Mouse (Mus musculus): ENCODE measurements around the gene Olfr282. TPM values are rescaled to one million over a fixed set of nuclear protein-coding genes. Genes with fewer than 3 reads are reported as not detected.

Olfr282 gene
- polyA plus RNA-seq, 1 experiment from 2014 or later: not detected

- Histone ChIP-seq H3K27ac (replicated peaks) (no peak overlapping the region), H3K27me3 (ENCODE audit: control insufficient read depth, insufficient read depth, low read length) (no peaks in the 10 kb centered on the region), H3K36me3 (ENCODE audit: control insufficient read depth, insufficient read depth, low read length) (no peaks in the 10 kb centered on the region), H3K4me2 (replicated peaks; ENCODE audit: low read depth) (no peak overlapping the region), H3K4me1 (replicated peaks; ENCODE audit: control insufficient read depth, insufficient read depth) (no peaks in the 10 kb centered on the region), H3K9ac (ENCODE audit: low read length) (no peak overlapping the region), H3K9me3 (ENCODE audit: control insufficient read depth, low read length) (no peaks in the 10 kb centered on the region), H3K4me3 (ENCODE audit: low read depth, low read length) (no peak overlapping the region)
- WGBS: 91% methylated on average over 8 of the region's 8 CpGs
- no peak for DNase-seq (ENCODE audit: low spot score)
- TF ChIP-seq EP300 (optimal IDR thresholded peaks at IDR 0.05): no peak
- TF ChIP-seq CTCF (IDR thresholded peaks at IDR 0.05; ENCODE audit: low read depth): no peak
- ATAC-seq (ENCODE audit: low FRiP score, low TSS enrichment): no peak
Measured at GRCm38 (mm10) chr15:98486433-98487021, 55.5 kb downstream of the Olfr282 start.

Other genes with a start within 250 kb of the Olfr282 start
- gene Olfr288, start 235.7 kb upstream of the Olfr282 start, polyA plus RNA-seq (2015; fragmentation: Nextera tagmentation; extraction: Ambion mirVana): not detected in 2 replicates
- not detected in 2 replicates for gene Gm44579, start 210.2 kb upstream of the Olfr282 start, polyA plus RNA-seq (2015; fragmentation: Nextera tagmentation; extraction: Ambion mirVana)
- gene Olfr287, start 210.2 kb upstream of the Olfr282 start, polyA plus RNA-seq (2015; fragmentation: Nextera tagmentation; extraction: Ambion mirVana): not detected in 2 replicates
- gene Olfr286, start 196.8 kb upstream of the Olfr282 start, polyA plus RNA-seq (2015; fragmentation: Nextera tagmentation; extraction: Ambion mirVana): not detected in 2 replicates
- gene H1fnt, start 173.9 kb upstream of the Olfr282 start, polyA plus RNA-seq (2015; fragmentation: Nextera tagmentation; extraction: Ambion mirVana): not detected in 2 replicates
- 0.22 and 0.30 TPM in 2 replicates for gene Zfp641, start 135.1 kb upstream of the Olfr282 start, polyA plus RNA-seq (2015; fragmentation: Nextera tagmentation; extraction: Ambion mirVana)
- not detected in 2 replicates for gene Olfr285, start 113.9 kb upstream of the Olfr282 start, polyA plus RNA-seq (2015; fragmentation: Nextera tagmentation; extraction: Ambion mirVana)
- gene Olfr284, start 90.2 kb upstream of the Olfr282 start, polyA plus RNA-seq (2015; fragmentation: Nextera tagmentation; extraction: Ambion mirVana): not detected in 2 replicates
- not detected in 2 replicates for gene Olfr283, start 50.3 kb upstream of the Olfr282 start, polyA plus RNA-seq (2015; fragmentation: Nextera tagmentation; extraction: Ambion mirVana)
- not detected in 2 replicates for gene Olfr281, start 21.4 kb downstream of the Olfr282 start, polyA plus RNA-seq (2015; fragmentation: Nextera tagmentation; extraction: Ambion mirVana)
- not detected in 2 replicates for gene OR5BS1P, start 38.7 kb downstream of the Olfr282 start, polyA plus RNA-seq (2015; fragmentation: Nextera tagmentation; extraction: Ambion mirVana)
- gene Lalba, start 51.5 kb downstream of the Olfr282 start, polyA plus RNA-seq (2015; fragmentation: Nextera tagmentation; extraction: Ambion mirVana): 0.42 and 0.70 TPM in 2 replicates
- not detected in 2 replicates for gene Olfr279, start 61.2 kb downstream of the Olfr282 start, polyA plus RNA-seq (2015; fragmentation: Nextera tagmentation; extraction: Ambion mirVana)
- 44.3 and 44.9 TPM in 2 replicates for gene Kansl2, start 103.0 kb downstream of the Olfr282 start, polyA plus RNA-seq (2015; fragmentation: Nextera tagmentation; extraction: Ambion mirVana)
- 20.8 and 23.9 TPM in 2 replicates for gene Ccnt1, start 139.7 kb downstream of the Olfr282 start, polyA plus RNA-seq (2015; fragmentation: Nextera tagmentation; extraction: Ambion mirVana)
- 0.19 and 0.36 TPM in 2 replicates for gene 4930415O20Rik, start 139.8 kb downstream of the Olfr282 start, polyA plus RNA-seq (2015; fragmentation: Nextera tagmentation; extraction: Ambion mirVana)
- 9.0 and 9.5 TPM in 2 replicates for gene Adcy6, start 178.9 kb downstream of the Olfr282 start, polyA plus RNA-seq (2015; fragmentation: Nextera tagmentation; extraction: Ambion mirVana)
- 15.1 and 17.6 TPM in 2 replicates for gene Cacnb3, start 199.6 kb downstream of the Olfr282 start, polyA plus RNA-seq (2015; fragmentation: Nextera tagmentation; extraction: Ambion mirVana)
- gene Ddx23, start 231.7 kb downstream of the Olfr282 start, polyA plus RNA-seq (2015; fragmentation: Nextera tagmentation; extraction: Ambion mirVana): 8.2 and 10.3 TPM in 2 replicates
- 0.35 and 0.46 TPM in 2 replicates for gene Rnd1, start 246.2 kb downstream of the Olfr282 start, polyA plus RNA-seq (2015; fragmentation: Nextera tagmentation; extraction: Ambion mirVana)

Data from stomach, postnatal 0 days (tissue).